Comparison of ENCODE assay signal across 8 mouse cellular contexts in genomic region chr16:97325975-97326374, GRCm38 (mm10). TPM values are rescaled to one million over a fixed set of nuclear protein-coding genes. Genes with fewer than 3 reads are reported as not detected.
A peak's percentile ranks its signal among the peaks of the same experiment; 100 is the strongest.
DNase-seq lines count a peak whose midpoint lies in the region; ATAC-seq and TF ChIP-seq lines count a peak whose summit lies in the region.

No protein-coding gene starts in this region.

- peak; percentile 23 for DNase-seq in hindbrain, embryonic 10.5 days (ENCODE audit: low spot score)
- DNase-seq in hindbrain, embryonic 14.5 days (ENCODE audit: low spot score): no peak
- DNase-seq in G1E (ENCODE audit: low spot score): no peak
- DNase-seq in layer of hippocampus, adult 18-20 months (ENCODE audit: low spot score in 2 of 2): peak; percentile 66 to 70
- peak; percentile 55 for DNase-seq in testis, postnatal 10 days (ENCODE audit: low spot score)
- DNase-seq in cerebellum, adult 9-11 months: no peak

- peak; percentile 24; the same call in 1 of the 2 replicates for TF ChIP-seq CTCF in G1E (IDR thresholded peaks at IDR 0.05; ENCODE audit: low read depth, low read length)

- H3K9ac ChIP-seq in hindbrain, embryonic 14.5 days: no peak overlapping the region
- H3K9ac ChIP-seq in embryonic facial prominence, embryonic 15.5 days: no peak overlapping the region
- H3K9ac ChIP-seq in lung, embryonic 15.5 days: no peak overlapping the region

- H3K4me1 ChIP-seq in hindbrain, embryonic 10.5 days (replicated peaks): peaks cover 11% of the 10 kb centered on the region
- no peaks in the 10 kb centered on the region for H3K4me1 ChIP-seq in hindbrain, embryonic 14.5 days (replicated peaks; ENCODE audit: control insufficient read depth, insufficient read depth, low read length)
- no peaks in the 10 kb centered on the region for H3K4me1 ChIP-seq in G1E (ENCODE audit: insufficient read depth, low read depth, low read length)
- no peaks in the 10 kb centered on the region for H3K4me1 ChIP-seq in embryonic facial prominence, embryonic 15.5 days
- H3K4me1 ChIP-seq in lung, embryonic 15.5 days: no peaks in the 10 kb centered on the region

- ATAC-seq in hindbrain, embryonic 14.5 days (ENCODE audit: low FRiP score): no peak
- peak; percentile 40; the same call in 1 of the 2 replicates for ATAC-seq in G1E (ENCODE audit: extremely low read depth, insufficient number of reproducible peaks, low FRiP score, poor library complexity, severe bottlenecking)
- ATAC-seq in embryonic facial prominence, embryonic 15.5 days (ENCODE audit: insufficient number of reproducible peaks, low FRiP score, low TSS enrichment, low read depth): peak; percentile 15; the same call in 1 of the 2 replicates
- peak; percentile 11; the same call in 1 of the 2 replicates for ATAC-seq in lung, embryonic 15.5 days (ENCODE audit: borderline replicate concordance, extremely low read depth, low FRiP score, low TSS enrichment)

- H3K4me2 ChIP-seq in hindbrain, embryonic 14.5 days (replicated peaks): no peak overlapping the region
- no peak overlapping the region for H3K4me2 ChIP-seq in embryonic facial prominence, embryonic 15.5 days (replicated peaks)
- H3K4me2 ChIP-seq in lung, embryonic 15.5 days: no peak overlapping the region

- H3K27ac ChIP-seq in hindbrain, embryonic 10.5 days: no peak overlapping the region
- H3K27ac ChIP-seq in hindbrain, embryonic 14.5 days: no peak overlapping the region
- no peak overlapping the region for H3K27ac ChIP-seq in embryonic facial prominence, embryonic 15.5 days (replicated peaks)
- H3K27ac ChIP-seq in lung, embryonic 15.5 days: no peak overlapping the region

- no peak overlapping the region for H3K4me3 ChIP-seq in hindbrain, embryonic 10.5 days
- H3K4me3 ChIP-seq in hindbrain, embryonic 14.5 days (replicated peaks; ENCODE audit: low read length): no peak overlapping the region
- no peak overlapping the region for H3K4me3 ChIP-seq in G1E (ENCODE audit: low read depth, low read length)
- H3K4me3 ChIP-seq in embryonic facial prominence, embryonic 15.5 days (replicated peaks): no peak overlapping the region
- H3K4me3 ChIP-seq in lung, embryonic 15.5 days: no peak overlapping the region

- H3K27me3 ChIP-seq in hindbrain, embryonic 10.5 days (ENCODE audit: insufficient read depth, poor library complexity, severe bottlenecking): peaks cover 6% of the 10 kb centered on the region; the same call in 1 of the 2 replicates
- no peaks in the 10 kb centered on the region for H3K27me3 ChIP-seq in hindbrain, embryonic 14.5 days (ENCODE audit: control insufficient read depth, insufficient read depth, low read length)
- 0 out of 2 replicates have a peak, but pooled peaks cover 3% of the 10 kb centered on the region for H3K27me3 ChIP-seq in G1E (ENCODE audit: insufficient read depth, low read length)
- no peaks in the 10 kb centered on the region for H3K27me3 ChIP-seq in embryonic facial prominence, embryonic 15.5 days
- H3K27me3 ChIP-seq in lung, embryonic 15.5 days: no peaks in the 10 kb centered on the region

- H3K9me3 ChIP-seq in hindbrain, embryonic 10.5 days: no peaks in the 10 kb centered on the region
- no peaks in the 10 kb centered on the region for H3K9me3 ChIP-seq in hindbrain, embryonic 14.5 days (ENCODE audit: control insufficient read depth, low read length)
- H3K9me3 ChIP-seq in G1E (replicated peaks): no peaks in the 10 kb centered on the region
- H3K9me3 ChIP-seq in embryonic facial prominence, embryonic 15.5 days (replicated peaks): no peaks in the 10 kb centered on the region
- H3K9me3 ChIP-seq in lung, embryonic 15.5 days: no peaks in the 10 kb centered on the region

- WGBS in hindbrain, embryonic 10.5 days: 38% methylated on average over 8 of the region's 8 CpGs
- WGBS in hindbrain, embryonic 14.5 days: 30% methylated on average over 8 of the region's 8 CpGs
- 33% methylated on average over 8 of the region's 8 CpGs for WGBS in embryonic facial prominence, embryonic 15.5 days
- WGBS in lung, embryonic 15.5 days: 28% methylated on average over 8 of the region's 8 CpGs

- no peaks in the 10 kb centered on the region for H3K36me3 ChIP-seq in hindbrain, embryonic 10.5 days
- H3K36me3 ChIP-seq in hindbrain, embryonic 14.5 days (replicated peaks; ENCODE audit: control insufficient read depth, insufficient read depth): no peaks in the 10 kb centered on the region
- H3K36me3 ChIP-seq in G1E (replicated peaks): no peaks in the 10 kb centered on the region
- H3K36me3 ChIP-seq in embryonic facial prominence, embryonic 15.5 days: no peaks in the 10 kb centered on the region
- no peaks in the 10 kb centered on the region for H3K36me3 ChIP-seq in lung, embryonic 15.5 days

RNA-seq across cellular contexts. Expression of gene Bace2, which starts 30.6 kb away (rescaled TPM):
- 1.0 and 1.8 TPM in 2 replicates for polyA plus RNA-seq in hindbrain, embryonic 10.5 days (2016; fragmentation: Nextera tagmentation; extraction: Ambion mirVana)
- 6.4 and 8.7 TPM in 2 replicates for polyA plus RNA-seq in hindbrain, embryonic 14.5 days (2014; fragmentation: Nextera tagmentation; extraction: Ambion mirVana)
- total RNA-seq in G1E (2014; fragmentation: Nextera tagmentation) (not detected in 2 replicates), G1E (2017) (0.12 and 0.27 TPM in 2 replicates)
- polyA plus RNA-seq in G1E (2012): not detected in 2 replicates
- 16.7 and 17.6 TPM in 2 replicates for polyA plus RNA-seq in embryonic facial prominence, embryonic 15.5 days (2015; fragmentation: Nextera tagmentation; extraction: Ambion mirVana)
- 1 to 10 TPM; 2.1 to 3.3 TPM for total RNA-seq in layer of hippocampus, adult 18-20 months (2021)
- 12.4 and 13.9 TPM in 2 replicates for polyA plus RNA-seq in lung, embryonic 15.5 days (2015; fragmentation: Nextera tagmentation; extraction: Ambion mirVana)

Comparison
In these comparisons a context has a peak if more than half of its experiments do, and no peak if none do; other contexts are left out.
1. DNase-seq: peak in hindbrain, embryonic 10.5 days (single experiment), layer of hippocampus, adult 18-20 months (2 of 2) and testis, postnatal 10 days (single experiment); none in hindbrain, embryonic 14.5 days (single experiment), G1E (single experiment) and cerebellum, adult 9-11 months (single experiment).